Comparison of ENCODE assay signal across 28 mouse cellular contexts in genomic region chr13:106388634-106389033, GRCm38 (mm10).
A peak's percentile ranks its signal among the peaks of the same experiment; 100 is the strongest.
DNase-seq lines count a peak whose midpoint lies in the region; ATAC-seq and TF ChIP-seq lines count a peak whose summit lies in the region.
"Had no signal": no experiment of that assay in that cellular context is flagged by ENCODE, and none has a peak within 500 bp of the region (broad histone marks: within the 10 kb centered on the region; RNA-seq: fewer than 3 reads in every experiment).

No protein-coding gene starts in this region.

- H3K36me3 ChIP-seq in lung, embryonic 16.5 days (ENCODE audit: control insufficient read depth, insufficient read depth, low read length), result no peaks in the 10 kb centered on the region
- H3K36me3 ChIP-seq: embryonic facial prominence, embryonic 12.5 days; embryonic facial prominence, embryonic 15.5 days; forebrain, embryonic 12.5 days; heart, embryonic 13.5 days had no signal

- H3K4me2 ChIP-seq in lung, embryonic 16.5 days (ENCODE audit: low read depth, low read length), result no peak overlapping the region
- H3K4me2 ChIP-seq: embryonic facial prominence, embryonic 12.5 days; embryonic facial prominence, embryonic 15.5 days; forebrain, embryonic 12.5 days; heart, embryonic 13.5 days; hindbrain, embryonic 14.5 days had no signal

- no peaks in the 10 kb centered on the region for H3K9me3 ChIP-seq in lung, embryonic 16.5 days (ENCODE audit: control insufficient read depth, low read length)
- H3K9me3 ChIP-seq: embryonic facial prominence, embryonic 12.5 days; embryonic facial prominence, embryonic 15.5 days; forebrain, embryonic 12.5 days; heart, embryonic 13.5 days had no signal

- intact Hi-C loops in gastrocnemius, postnatal 14 days (cut with DNase I; ENCODE audit: low total_unique reads), result no loop called here

- H3K27me3 ChIP-seq in lung, embryonic 16.5 days (ENCODE audit: control insufficient read depth, insufficient read depth, low read depth, low read length), result no peaks in the 10 kb centered on the region
- H3K27me3 ChIP-seq: embryonic facial prominence, embryonic 12.5 days; embryonic facial prominence, embryonic 15.5 days; forebrain, embryonic 12.5 days; heart, embryonic 13.5 days had no signal

- TF ChIP-seq POLR2A in lung, adult 2 months (IDR thresholded peaks at IDR 0.05; ENCODE audit: borderline replicate concordance, extremely low read depth, low read depth, low read length), result no peak
- TF ChIP-seq POLR2A in brain, embryonic 14.5 days (IDR thresholded peaks at IDR 0.05; ENCODE audit: borderline replicate concordance, extremely low read depth, insufficient read depth, insufficient read length, poor library complexity, severe bottlenecking), result no peak

- no peak overlapping the region for H3K27ac ChIP-seq in lung, embryonic 16.5 days (ENCODE audit: low read length)
- H3K27ac ChIP-seq: embryonic facial prominence, embryonic 12.5 days; embryonic facial prominence, embryonic 15.5 days; forebrain, embryonic 12.5 days; heart, embryonic 13.5 days; hindbrain, embryonic 14.5 days; hindbrain, postnatal 0 days had no signal

- peak; percentile 84 for ATAC-seq in frontal cortex, adult (ENCODE audit: low TSS enrichment)
- peak; percentile 66; the same call in 1 of the 2 replicates for ATAC-seq in lung, embryonic 16.5 days (ENCODE audit: low read depth)
- ATAC-seq: CD4-positive, CD25-positive, alpha-beta regulatory T cell, adult 4 months; forebrain, embryonic 16.5 days; hindbrain, postnatal 0 days; inflammation-experienced regulatory T-cells, adult 6 months; intestine, embryonic 16.5 days had no signal

- no peak for TF ChIP-seq CTCF in lung, adult 2 months (IDR thresholded peaks at IDR 0.05; ENCODE audit: insufficient read depth, low read length)
- no peak for TF ChIP-seq CTCF in brain, embryonic 14.5 days (IDR thresholded peaks at IDR 0.05; ENCODE audit: borderline replicate concordance, extremely low read depth, insufficient read depth, insufficient read length)

- no peaks in the 10 kb centered on the region for H3K4me1 ChIP-seq in lung, embryonic 16.5 days (replicated peaks; ENCODE audit: control insufficient read depth, insufficient read depth, low read length)
- H3K4me1 ChIP-seq in lung, adult 2 months (ENCODE audit: control insufficient read depth, insufficient read depth, low read length), result no peaks in the 10 kb centered on the region
- H3K4me1 ChIP-seq: embryonic facial prominence, embryonic 12.5 days; embryonic facial prominence, embryonic 15.5 days; forebrain, embryonic 12.5 days; heart, embryonic 13.5 days had no signal

- no peak overlapping the region for H3K9ac ChIP-seq in lung, embryonic 16.5 days (ENCODE audit: low read length)
- H3K9ac ChIP-seq: embryonic facial prominence, embryonic 12.5 days; embryonic facial prominence, embryonic 15.5 days; forebrain, embryonic 12.5 days; heart, embryonic 13.5 days; hindbrain, embryonic 14.5 days had no signal

- WGBS in lung, embryonic 16.5 days, result 43% methylated on average over 4 of the region's 4 CpGs
- WGBS in lung, adult 2 months, result 48% methylated on average over 4 of the region's 4 CpGs

- no peak for DNase-seq in frontal cortex, postnatal 25 days (ENCODE audit: low spot score in 2 of 2)
- DNase-seq in lung, adult 2 months, result no peak
- DNase-seq in 3134 (ENCODE audit: extremely low read depth, insufficient read length, low spot score), result peak; percentile 6
- peak; percentile 2 for DNase-seq in brain, embryonic 14.5 days (ENCODE audit: low read depth)
- no peak for DNase-seq in spleen, adult 18-20 months
- DNase-seq in gastrocnemius, postnatal 14 days, result no peak
- DNase-seq: adrenal gland, adult 8-10 months; adrenal gland, postnatal 25 days; cerebellum, adult 11 months; cerebellum, adult 2 months; cerebellum, adult 9-11 months; cerebellum, postnatal 25 days; gastrocnemius, postnatal 10 days; heart, adult 11 months; heart, postnatal 14 days; heart, postnatal 4 days had no signal

- H3K4me3 ChIP-seq in lung, embryonic 16.5 days (ENCODE audit: low read length), result no peak overlapping the region
- no peak overlapping the region for H3K4me3 ChIP-seq in lung, adult 2 months (replicated peaks; ENCODE audit: extremely low read depth, low read depth, low read length)
- H3K4me3 ChIP-seq: embryonic facial prominence, embryonic 12.5 days; embryonic facial prominence, embryonic 15.5 days; forebrain, embryonic 12.5 days; heart, embryonic 13.5 days had no signal

Comparison
In these comparisons a context has a peak if more than half of its experiments do, and no peak if none do; other contexts are left out.
1. DNase-seq: peak in 3134 (single experiment) and brain, embryonic 14.5 days (single experiment); none in frontal cortex, postnatal 25 days (0 of 2), lung, adult 2 months (single experiment), spleen, adult 18-20 months (0 of 2) and gastrocnemius, postnatal 14 days (single experiment).